Mouse (Mus musculus) CH12.LX (cell line): Measurements from ENCODE around the gene Ttc21b. TPM values are rescaled to one million over a fixed set of nuclear protein-coding genes. Genes with fewer than 3 reads are reported as not detected.

Experiments
- DNase-seq: peaks from one replicate; pipeline ENCODE4 v3.0.0-alpha.2; 2013; ENCODE audit errors: extremely low read depth
- H3K27ac ChIP-seq: 2 replicates; pipeline ENCODE4 v1.5.1; 2012; ENCODE audit warnings: low read depth, mild to moderate bottlenecking, control low read depth, moderate library complexity; ENCODE audit not compliant: insufficient read depth
- H3K27me3 ChIP-seq: replicated peaks from 2 replicates; pipeline ENCODE3; 2012; ENCODE audit warnings: inconsistent platforms
- H3K36me3 ChIP-seq, 2 experiments: replicated peaks in 1 of 2; 2 replicates each; pipeline versions ENCODE3 to v1.6.1; 2012; ENCODE audit warnings: inconsistent platforms in 1 of 2, low read length in 1 of 2, mild to moderate bottlenecking in 1 of 2, mixed read lengths in 1 of 2, moderate library complexity in 1 of 2; ENCODE audit not compliant: control insufficient read depth in 1 of 2, insufficient read depth in 1 of 2
- H3K4me1 ChIP-seq, 2 experiments: 2 replicates each; pipeline ENCODE4 v1.6.1; 2012; ENCODE audit warnings: inconsistent platforms in 1 of 2, moderate library complexity in 1 of 2; ENCODE audit not compliant: insufficient read depth in 2 of 2, control insufficient read depth in 1 of 2
- H3K4me2 ChIP-seq: 2 replicates; pipeline ENCODE4 v1.6.1; 2012; ENCODE audit warnings: low read depth, mild to moderate bottlenecking, control low read depth; ENCODE audit not compliant: poor library complexity, insufficient read depth, severe bottlenecking
- H3K4me3 ChIP-seq, 3 experiments: fragments of 150-350 bp in 1 of 3; sonication (generic) in 1 of 3; replicated peaks in 1 of 3; 2 replicates each; pipeline versions ENCODE3 to v1.5.1; 2011 to 2012; ENCODE audit warnings: low read depth in 2 of 3, low read length in 2 of 3, mild to moderate bottlenecking in 2 of 3, moderate library complexity in 2 of 3, control low read depth in 1 of 3, improper control_type of control experiment in 1 of 3, inconsistent platforms in 1 of 3, mixed read lengths in 1 of 3; ENCODE audit not compliant: poor library complexity in 1 of 3
- H3K79me2 ChIP-seq: replicated peaks from 2 replicates; pipeline ENCODE4 v1.6.1; 2012; ENCODE audit warnings: mild to moderate bottlenecking, moderate library complexity; ENCODE audit not compliant: control insufficient read depth, poor library complexity, insufficient read depth, severe bottlenecking; ENCODE audit errors: extremely low read depth
- H3K9ac ChIP-seq: 2 replicates; pipeline ENCODE4 v1.6.1; 2012; ENCODE audit warnings: low read depth, mild to moderate bottlenecking, control low read depth, moderate library complexity; ENCODE audit not compliant: insufficient read depth
- H3K9me3 ChIP-seq: replicated peaks from 2 replicates; pipeline ENCODE3; 2012; ENCODE audit warnings: low read length, inconsistent platforms, mixed read lengths
- BHLHE40 ChIP-seq: IDR thresholded peaks from 2 replicates; pipeline ENCODE4 v1.6.1; 2011; ENCODE audit warnings: mild to moderate bottlenecking, low read depth, low read length, improper control_type of control experiment
- CHD1 ChIP-seq: IDR thresholded peaks from 2 replicates; pipeline ENCODE4 v1.6.1; 2012; ENCODE audit warnings: low read depth, low read length, improper control_type of control experiment, inconsistent platforms
- CHD2 ChIP-seq: IDR thresholded peaks from 2 replicates; pipeline ENCODE4 v1.6.1; 2011; ENCODE audit warnings: low read length, improper control_type of control experiment
- CTCF ChIP-seq, 2 experiments: IDR thresholded peaks in 1 of 2; conservative IDR thresholded peaks in 1 of 2; 2 replicates each; pipeline ENCODE4 v1.5.1; 2011 to 2012; ENCODE audit warnings: low read depth in 2 of 2, low read length in 2 of 2, improper control_type of control experiment in 1 of 2, inconsistent platforms in 1 of 2, mild to moderate bottlenecking in 1 of 2, moderate library complexity in 1 of 2
- ELF1 ChIP-seq: IDR thresholded peaks from 2 replicates; pipeline ENCODE4 v1.6.1; 2014; ENCODE audit warnings: low read depth, mild to moderate bottlenecking, inconsistent platforms, low read length, improper control_type of control experiment
- EP300 ChIP-seq: IDR thresholded peaks from 2 replicates; pipeline ENCODE4 v1.6.1; 2011; ENCODE audit warnings: low read length, improper control_type of control experiment
- ETS1 ChIP-seq: conservative IDR thresholded peaks from 2 replicates; pipeline ENCODE4 v1.6.1; 2012; ENCODE audit warnings: low read depth, mild to moderate bottlenecking, inconsistent platforms, low read length, improper control_type of control experiment, moderate library complexity
- GABPA ChIP-seq: IDR thresholded peaks from 2 replicates; pipeline ENCODE4 v1.6.1; 2012; ENCODE audit warnings: low read depth, low read length, improper control_type of control experiment, inconsistent platforms; ENCODE audit not compliant: insufficient replicate concordance
- HCFC1 ChIP-seq: IDR thresholded peaks from 2 replicates; pipeline ENCODE4 v1.6.1; 2012; ENCODE audit warnings: low read depth, mild to moderate bottlenecking, inconsistent platforms, low read length, improper control_type of control experiment
- IRF4 ChIP-seq: IDR thresholded peaks from 2 replicates; pipeline ENCODE4 v1.6.1; 2014; ENCODE audit warnings: low read depth, mild to moderate bottlenecking, inconsistent platforms, low read length, improper control_type of control experiment
- KAT2A ChIP-seq: IDR thresholded peaks from 2 replicates; pipeline ENCODE4 v1.6.1; 2012; ENCODE audit warnings: low read length, improper control_type of control experiment, inconsistent platforms; ENCODE audit not compliant: insufficient replicate concordance
- MAFK ChIP-seq: IDR thresholded peaks from 2 replicates; pipeline ENCODE4 v1.6.1; 2011; ENCODE audit warnings: low read length, improper control_type of control experiment; ENCODE audit not compliant: insufficient replicate concordance
- MAX ChIP-seq: IDR thresholded peaks from 2 replicates; pipeline ENCODE4 v1.6.1; 2011; ENCODE audit warnings: low read length, improper control_type of control experiment
- MAZ ChIP-seq: IDR thresholded peaks from 2 replicates; pipeline ENCODE4 v1.6.1; 2012; ENCODE audit warnings: low read depth, mild to moderate bottlenecking, inconsistent platforms, low read length, improper control_type of control experiment, moderate library complexity
- MEF2A ChIP-seq: IDR thresholded peaks from 2 replicates; pipeline ENCODE4 v1.6.1; 2014; ENCODE audit warnings: low read depth, mild to moderate bottlenecking, inconsistent platforms, low read length, improper control_type of control experiment, borderline replicate concordance
- MXI1 ChIP-seq: IDR thresholded peaks from 2 replicates; pipeline ENCODE4 v1.6.1; 2011; ENCODE audit warnings: mild to moderate bottlenecking, low read depth, low read length, improper control_type of control experiment
- MYC ChIP-seq: IDR thresholded peaks from 2 replicates; pipeline ENCODE4 v1.6.1; 2011; ENCODE audit warnings: low read depth, mild to moderate bottlenecking, improper control_type of control experiment, low read length
- NRF1 ChIP-seq: IDR thresholded peaks from 2 replicates; pipeline ENCODE4 v1.6.1; 2014; ENCODE audit warnings: low read depth, mild to moderate bottlenecking, inconsistent platforms, low read length, improper control_type of control experiment, moderate library complexity
- PAX5 ChIP-seq: IDR thresholded peaks from 2 replicates; pipeline ENCODE4 v1.6.1; 2012; ENCODE audit warnings: low read length, inconsistent platforms, mixed read lengths
- POLR2A ChIP-seq: IDR thresholded peaks from 2 replicates; pipeline ENCODE4 v1.6.1; 2011; ENCODE audit warnings: low read depth, mild to moderate bottlenecking, improper control_type of control experiment, low read length
- POLR2AphosphoS2 ChIP-seq: IDR thresholded peaks from 2 replicates; pipeline ENCODE4 v1.6.1; 2011; ENCODE audit warnings: low read depth, low read length, improper control_type of control experiment
- SIN3A ChIP-seq: IDR thresholded peaks from 2 replicates; pipeline ENCODE4 v1.6.1; 2012; ENCODE audit warnings: low read length, improper control_type of control experiment, inconsistent platforms
- TBP ChIP-seq: conservative IDR thresholded peaks from 2 replicates; pipeline ENCODE4 v1.6.1; 2011; ENCODE audit warnings: low read depth, low read length, improper control_type of control experiment
- TCF12 ChIP-seq: IDR thresholded peaks from 2 replicates; pipeline ENCODE4 v1.6.1; 2014; ENCODE audit warnings: low read depth, mild to moderate bottlenecking, inconsistent platforms, low read length, improper control_type of control experiment
- UBTF ChIP-seq: IDR thresholded peaks from 2 replicates; pipeline ENCODE4 v1.6.1; 2012; ENCODE audit warnings: low read depth, mild to moderate bottlenecking, inconsistent platforms, low read length, improper control_type of control experiment, moderate library complexity
- USF1 ChIP-seq: IDR thresholded peaks from 2 replicates; pipeline ENCODE4 v1.6.1; 2014; ENCODE audit warnings: low read depth, mild to moderate bottlenecking, inconsistent platforms, low read length, improper control_type of control experiment
- USF2 ChIP-seq: conservative IDR thresholded peaks from 2 replicates; pipeline ENCODE4 v1.6.1; 2011; ENCODE audit warnings: low read depth, low read length, improper control_type of control experiment
- ZC3H11A ChIP-seq: IDR thresholded peaks from 2 replicates; pipeline ENCODE4 v1.6.1; 2012; ENCODE audit warnings: low read depth, mild to moderate bottlenecking, inconsistent platforms, low read length, improper control_type of control experiment
- ZMIZ1 ChIP-seq: IDR thresholded peaks from 2 replicates; pipeline ENCODE4 v1.6.1; 2012; ENCODE audit warnings: low read depth, mild to moderate bottlenecking, inconsistent platforms, low read length, improper control_type of control experiment
- ZNF384 ChIP-seq: IDR thresholded peaks from 2 replicates; pipeline ENCODE4 v1.6.1; 2012; ENCODE audit warnings: low read depth, low read length, improper control_type of control experiment, inconsistent platforms
- dilution Hi-C: fragments of 300-500 bp; cut with MboI; formaldehyde crosslinking; loops from 2 replicates; pipeline ENCODE4 v1.14.3; 2020; ENCODE audit warnings: low sequenced_read_pairs; ENCODE audit not compliant: extremely low pct_unique_long_range_greater_than_20kb, extremely low pct_ligation_motif_present
- in situ Hi-C: fragments of 300-500 bp; cut with MboI; formaldehyde crosslinking; loops from 3 replicates; pipeline ENCODE4 v1.14.3; 2019; ENCODE audit warnings: low sequenced_read_pairs, low pct_ligation_motif_present, low pct_unique_long_range_greater_than_20kb, mixed read lengths
- polyA plus RNA-seq: library from polyadenylated mRNA; unstranded; fragments of >175 nt; gene quantifications from 2 replicates; pipeline ENCODE4 v1.2.1, GENCODE M21; 2012; ENCODE audit warnings: low read depth; ENCODE audit not compliant: insufficient read length
- total RNA-seq, 2 experiments: library from RNA; depleted of rRNA; stranded (reverse); fragments of 300-350 nt in 1 of 2; fragments of >200 nt in 1 of 2; gene quantifications; 2 replicates each; pipeline ENCODE4 v1.2.3; 2012 to 2014

Ttc21b gene
- total and polyA plus RNA-seq, 3 experiments, result not detected

- Histone ChIP-seq H3K4me1 (no peaks in the 10 kb centered on the region), H3K27ac (no peak overlapping the region), H3K79me2 (no peaks in the 10 kb centered on the region), H3K9ac (no peak overlapping the region), H3K9me3 (peaks cover 19% of the 10 kb centered on the region), H3K4me3 (no peak overlapping the region), H3K27me3 (no peaks in the 10 kb centered on the region), H3K36me3 (no peaks in the 10 kb centered on the region), H3K4me2 (no peak overlapping the region)
- in situ Hi-C loops, result no loop called here
- TF ChIP-seq CHD1 (no peak), CTCF (conservative IDR thresholded peaks at IDR 0.05 in 1 of 2, IDR thresholded peaks at IDR 0.05 in 1 of 2; ENCODE audit: low read depth in 2 of 2, low read length in 2 of 2) (no peak), USF2 (no peak), POLR2AphosphoS2 (no peak), KAT2A (no peak), PAX5 (no peak)
- dilution Hi-C loops, result no loop called here
- DNase-seq, result no peak
Measured at GRCm38 (mm10) chr2:66204218-66204617, 52.2 kb downstream of the Ttc21b start.

DNA sequence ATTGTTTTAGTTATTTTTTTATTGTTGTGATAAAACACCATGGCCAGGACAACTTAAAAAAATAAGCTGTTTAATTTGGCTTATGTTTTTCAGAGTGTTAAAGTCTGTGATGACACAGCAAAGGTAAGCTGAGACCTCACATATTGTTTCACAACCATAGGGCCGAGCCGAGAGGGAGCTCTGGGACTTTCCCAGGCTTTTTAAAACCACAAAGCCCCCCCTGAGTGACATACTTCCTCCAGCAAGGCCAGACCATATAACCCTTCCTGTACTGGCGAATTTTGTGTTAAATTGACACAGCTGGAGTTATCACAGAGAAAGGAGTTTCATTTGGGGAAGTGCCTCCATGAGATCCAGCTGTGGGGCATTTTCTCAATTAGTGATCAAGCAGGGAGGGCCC is 56.2 kb downstream of the Ttc21b start:
- Histone ChIP-seq H3K36me3 (no peaks in the 10 kb centered on the region), H3K27me3 (no peaks in the 10 kb centered on the region), H3K4me1 (no peaks in the 10 kb centered on the region), H3K27ac (no peak overlapping the region), H3K4me3 (no peak overlapping the region)
- dilution Hi-C loops, result no loop called here
- in situ Hi-C loops, result no loop called here
- DNase-seq, result peak; percentile 44
- TF ChIP-seq MAZ, result no peak
- no peak for TF ChIP-seq UBTF
- TF ChIP-seq ZNF384, result no peak
- no peak for TF ChIP-seq KAT2A
- TF ChIP-seq MXI1, result no peak
- no peak for TF ChIP-seq BHLHE40
- no peak for TF ChIP-seq USF1
- TF ChIP-seq EP300, result no peak
- TF ChIP-seq ZC3H11A, result no peak
- no peak for TF ChIP-seq ETS1
- no peak for TF ChIP-seq HCFC1
- no peak for TF ChIP-seq SIN3A
- TF ChIP-seq, all 38 proteins: peak for 0
- H3K9ac ChIP-seq, result no peak overlapping the region
- no peaks in the 10 kb centered on the region for H3K79me2 ChIP-seq
- peaks cover 32% of the 10 kb centered on the region for H3K9me3 ChIP-seq
- no peak overlapping the region for H3K4me2 ChIP-seq

DNA sequence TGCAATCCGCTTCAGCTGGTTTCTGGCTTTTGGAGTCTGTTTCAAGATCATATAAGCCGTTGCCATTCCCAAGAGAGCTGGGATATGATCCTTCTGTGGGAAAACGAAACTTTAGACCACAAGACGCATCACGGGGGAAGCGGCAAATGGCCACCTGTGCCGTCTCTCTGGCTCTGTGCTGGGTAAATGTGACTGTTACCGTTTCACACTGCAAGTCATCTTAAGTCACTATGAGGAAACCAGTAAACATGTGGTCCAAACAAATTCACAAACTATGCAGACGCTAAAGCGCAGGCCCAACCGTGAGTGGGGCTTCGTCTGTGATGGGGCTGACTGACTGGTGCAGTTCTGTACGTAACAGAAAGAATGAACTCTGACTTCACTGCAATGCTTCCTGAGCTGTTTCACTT is 64.7 kb downstream of the Ttc21b start:
- H3K9me3 ChIP-seq, result peaks cover 37% of the 10 kb centered on the region
- no peaks in the 10 kb centered on the region for H3K27me3 ChIP-seq
- H3K9ac ChIP-seq, result no peak overlapping the region
- no peak for DNase-seq
- dilution Hi-C loops, result no loop called here
- in situ Hi-C loops, result no loop called here
- no peak overlapping the region for H3K4me2 ChIP-seq
- H3K4me1 ChIP-seq, result no peaks in the 10 kb centered on the region
- TF ChIP-seq MXI1 (no peak), TCF12 (no peak), MAX (no peak), ELF1 (no peak), CHD2 (no peak), MYC (no peak), MEF2A (no peak), MAFK (no peak), IRF4 (no peak), ZMIZ1 (no peak), NRF1 (no peak), GABPA (no peak), TBP (no peak), POLR2A (no peak), ZC3H11A (no peak), BHLHE40 (no peak), SIN3A (no peak)
- H3K27ac ChIP-seq, result no peak overlapping the region
- H3K36me3 ChIP-seq, result no peaks in the 10 kb centered on the region
- no peaks in the 10 kb centered on the region for H3K79me2 ChIP-seq
- no peak overlapping the region for H3K4me3 ChIP-seq
